Mouse (Mus musculus) embryonic fibroblast, embryonic 13.5 days (primary cell): Measurements from ENCODE around the gene Rtl5. TPM values are rescaled to one million over a fixed set of nuclear protein-coding genes. Genes with fewer than 3 reads are reported as not detected.

Source experiments
- H3K27ac ChIP-seq: 2 replicates; pipeline ENCODE4 v1.5.1; 2012; ENCODE audit warnings: low read length, control low read depth, inconsistent platforms; ENCODE audit not compliant: insufficient read depth
- H3K4me1 ChIP-seq: 2 replicates; pipeline ENCODE4 v1.6.1; 2011; ENCODE audit warnings: low read length; ENCODE audit not compliant: control insufficient read depth, insufficient read depth
- H3K4me3 ChIP-seq: 2 replicates; pipeline ENCODE4 v1.5.1; 2011; ENCODE audit warnings: mild to moderate bottlenecking, control low read depth, low read length; ENCODE audit not compliant: insufficient read depth
- CTCF ChIP-seq: IDR thresholded peaks from 2 replicates; pipeline ENCODE4 v1.5.1; 2011; ENCODE audit warnings: mild to moderate bottlenecking, control low read depth, low read length, moderate library complexity, borderline replicate concordance; ENCODE audit not compliant: insufficient read depth
- POLR2A ChIP-seq: IDR thresholded peaks from 2 replicates; pipeline ENCODE4 v1.6.1; 2011; ENCODE audit warnings: low read depth, mild to moderate bottlenecking, control low read depth, low read length, moderate library complexity
- polyA plus RNA-seq: library from polyadenylated mRNA; stranded (reverse); fragments of >200 nt; gene quantifications from 2 replicates; pipeline ENCODE4 v1.2.4, GENCODE M21; 2011; ENCODE audit warnings: low read depth; ENCODE audit not compliant: missing spikeins, insufficient read length

Gene Rtl5
- polyA plus RNA-seq, 1 experiment, result 4.6 TPM

DNA sequence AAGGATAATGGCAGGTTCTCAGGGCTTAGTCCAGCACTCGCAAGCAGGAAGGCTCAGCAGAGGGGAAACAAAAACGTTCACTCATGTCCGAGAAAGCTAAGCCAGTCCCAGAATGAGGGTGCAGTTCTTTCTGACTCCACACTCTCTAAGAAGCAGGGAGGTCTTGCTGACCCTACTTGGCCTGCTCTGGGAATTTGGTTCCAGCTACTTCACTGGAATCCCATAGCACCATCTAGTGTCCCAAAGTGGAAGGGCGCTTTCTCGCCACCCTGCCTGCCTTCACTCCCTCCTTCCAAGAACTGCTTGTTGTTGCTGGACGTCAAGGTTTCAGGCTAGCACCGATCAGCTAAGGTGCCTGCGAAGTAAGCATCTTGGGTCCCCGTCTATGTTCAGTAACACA lies 5.0 kb downstream of the Rtl5 start:
- H3K4me3 ChIP-seq, result no peak overlapping the region
- H3K4me1 ChIP-seq, result no peaks in the 10 kb centered on the region
- no peak overlapping the region for H3K27ac ChIP-seq
- TF ChIP-seq POLR2A, result no peak
- TF ChIP-seq CTCF, result no peak

- Histone ChIP-seq H3K4me3 (no peak overlapping the region), H3K4me1 (no peaks in the 10 kb centered on the region; the same call in 1 of the 2 replicates), H3K27ac (no peak overlapping the region)
- TF ChIP-seq POLR2A (no peak), CTCF (no peak)
Observed at GRCm38 (mm10) chrX:102065213-102065775, 5.8 kb downstream of the Rtl5 start.

GRCm38 (mm10) chrX:102064062-102064461 lies 7.0 kb downstream of the Rtl5 start:
- TF ChIP-seq POLR2A (no peak), CTCF (no peak)
- Histone ChIP-seq H3K4me3 (no peak overlapping the region), H3K27ac (no peak overlapping the region), H3K4me1 (no peaks in the 10 kb centered on the region; the same call in 1 of the 2 replicates)

DNA sequence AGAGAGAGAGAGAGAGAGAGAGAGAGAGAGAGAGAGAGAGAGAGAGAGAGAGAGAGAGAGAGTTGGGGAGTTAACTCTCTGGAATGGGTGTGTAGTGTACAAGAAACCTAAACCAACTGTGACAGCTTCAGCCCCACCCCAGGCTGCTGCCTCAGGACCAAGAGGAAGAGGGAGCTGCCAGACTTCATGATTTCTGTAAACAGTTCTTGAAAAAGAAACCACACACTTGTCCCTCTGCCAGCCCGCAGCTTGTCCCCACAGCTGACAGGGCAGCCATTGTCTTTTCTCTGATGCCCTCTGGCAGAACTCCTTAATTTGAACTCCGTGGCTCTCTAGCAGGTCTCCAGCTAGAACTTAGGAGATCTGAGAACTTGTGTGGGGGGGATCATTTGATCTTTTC lies 10.2 kb downstream of the Rtl5 start:
- H3K4me3 ChIP-seq, result no peak overlapping the region
- no peak overlapping the region for H3K27ac ChIP-seq
- no peak for TF ChIP-seq POLR2A
- TF ChIP-seq CTCF, result no peak
- no peaks in the 10 kb centered on the region; the same call in 1 of the 2 replicates for H3K4me1 ChIP-seq

- no peak for TF ChIP-seq CTCF
- no peak for TF ChIP-seq POLR2A
- H3K27ac ChIP-seq, result no peak overlapping the region
- no peaks in the 10 kb centered on the region; the same call in 1 of the 2 replicates for H3K4me1 ChIP-seq
- H3K4me3 ChIP-seq, result no peak overlapping the region
Observed at GRCm38 (mm10) chrX:102060243-102060642, 10.9 kb downstream of the Rtl5 start.

- H3K27ac ChIP-seq, result no peak overlapping the region
- H3K4me3 ChIP-seq, result no peak overlapping the region
- H3K4me1 ChIP-seq, result no peaks in the 10 kb centered on the region; the same call in 1 of the 2 replicates
- TF ChIP-seq CTCF (no peak), POLR2A (no peak)
Observed at GRCm38 (mm10) chrX:102059437-102059836, 11.7 kb downstream of the Rtl5 start.

GRCm38 (mm10) chrX:102054009-102054408 lies 17.1 kb downstream of the Rtl5 start:
- H3K27ac ChIP-seq, result no peak overlapping the region
- TF ChIP-seq CTCF, result no peak
- TF ChIP-seq POLR2A, result no peak
- no peak overlapping the region for H3K4me3 ChIP-seq
- no peaks in the 10 kb centered on the region for H3K4me1 ChIP-seq

DNA sequence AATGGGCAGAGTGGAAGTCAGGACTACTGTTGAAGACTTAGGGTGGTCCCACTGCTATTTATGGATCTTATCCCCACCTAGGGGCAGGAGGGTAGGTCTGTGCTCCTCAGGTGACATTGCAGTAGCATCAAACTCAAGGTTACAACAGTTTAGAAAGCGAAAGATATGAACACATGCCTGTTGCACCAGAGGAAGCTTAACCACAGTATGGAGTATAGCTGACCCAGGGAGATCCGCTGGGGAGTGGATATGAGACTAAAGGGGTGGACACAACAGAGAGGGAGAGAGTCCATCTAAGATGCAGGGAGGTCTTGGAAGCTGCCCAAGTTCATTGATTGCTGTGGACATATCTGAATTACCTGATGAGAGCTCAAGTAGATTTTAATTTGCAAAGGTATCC lies 17.7 kb downstream of the Rtl5 start:
- Histone ChIP-seq H3K4me3 (no peak overlapping the region), H3K27ac (no peak overlapping the region)
- TF ChIP-seq POLR2A, result no peak
- no peak for TF ChIP-seq CTCF

DNA sequence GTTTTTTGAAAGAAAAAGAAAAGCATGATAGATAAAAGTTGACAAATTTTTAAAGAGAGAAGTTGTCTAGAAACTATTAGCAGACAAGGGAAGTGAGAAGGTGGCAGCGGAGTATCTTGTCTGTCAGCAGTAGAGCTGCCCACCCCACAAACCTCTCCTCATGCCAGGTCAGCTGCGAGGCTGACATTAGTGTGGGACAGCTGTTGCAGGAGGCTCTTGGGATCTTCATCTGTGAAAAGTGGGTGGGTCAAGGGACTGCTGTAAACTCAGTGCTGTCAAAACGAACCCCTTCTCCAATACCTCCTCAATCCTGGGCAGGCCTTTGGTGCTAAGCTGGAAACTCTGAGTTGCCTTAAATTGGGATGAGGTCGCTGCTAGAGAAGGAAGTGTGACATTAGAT lies 19.9 kb downstream of the Rtl5 start:
- no peak for TF ChIP-seq CTCF
- no peak for TF ChIP-seq POLR2A
- Histone ChIP-seq H3K4me3 (no peak overlapping the region), H3K27ac (no peak overlapping the region), H3K4me1 (no peaks in the 10 kb centered on the region)

More for the DNA sequence above, 17.7 kb downstream of the Rtl5 start:
- no peaks in the 10 kb centered on the region for H3K4me1 ChIP-seq

DNA sequence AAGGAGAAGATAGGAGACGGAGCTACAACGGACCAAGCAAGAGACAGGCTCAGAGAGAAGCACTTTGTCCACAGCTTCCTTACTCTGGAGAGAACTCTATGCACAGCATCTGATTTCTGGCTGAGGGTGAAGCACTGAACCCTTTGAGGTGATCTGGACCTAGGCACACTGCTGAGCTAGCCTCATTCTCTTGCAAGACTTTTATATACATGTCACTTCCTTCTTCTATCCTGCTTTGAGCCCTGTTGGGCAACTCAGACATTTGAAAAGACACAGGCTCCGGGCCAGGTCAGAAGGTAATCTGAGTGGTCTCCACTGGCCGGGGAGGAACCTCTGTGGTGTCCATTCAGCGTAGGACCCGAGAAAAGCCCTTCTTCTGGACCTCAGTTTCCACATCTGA lies 20.6 kb downstream of the Rtl5 start:
- H3K27ac ChIP-seq, result no peak overlapping the region
- no peaks in the 10 kb centered on the region for H3K4me1 ChIP-seq
- H3K4me3 ChIP-seq, result no peak overlapping the region
- TF ChIP-seq POLR2A (no peak), CTCF (no peak)

DNA sequence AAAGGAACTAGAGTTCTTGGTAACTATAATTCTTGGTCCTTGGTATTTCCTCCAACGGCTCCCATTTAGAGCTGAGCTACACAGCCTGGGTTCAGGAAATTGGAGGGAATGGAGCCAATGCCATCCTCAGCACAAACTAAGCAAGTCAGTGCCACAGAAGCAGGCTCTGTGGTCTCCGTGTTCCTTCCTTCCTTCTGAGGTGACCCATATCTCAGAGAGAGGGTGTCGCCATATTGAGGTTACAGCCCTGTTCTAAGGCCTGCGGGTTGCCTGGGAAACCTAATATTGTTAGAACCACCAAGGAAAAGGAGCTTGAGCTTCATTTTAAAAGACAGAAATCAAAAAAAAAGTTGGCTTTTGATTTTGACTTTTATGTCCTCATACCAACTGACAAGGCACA lies 28.7 kb downstream of the Rtl5 start:
- no peak for TF ChIP-seq POLR2A
- no peak for TF ChIP-seq CTCF
- H3K27ac ChIP-seq, result no peak overlapping the region

More for the DNA sequence above, 28.7 kb downstream of the Rtl5 start:
- Histone ChIP-seq H3K4me3 (no peak overlapping the region), H3K4me1 (no peaks in the 10 kb centered on the region)
